In the genomic region with DNA sequence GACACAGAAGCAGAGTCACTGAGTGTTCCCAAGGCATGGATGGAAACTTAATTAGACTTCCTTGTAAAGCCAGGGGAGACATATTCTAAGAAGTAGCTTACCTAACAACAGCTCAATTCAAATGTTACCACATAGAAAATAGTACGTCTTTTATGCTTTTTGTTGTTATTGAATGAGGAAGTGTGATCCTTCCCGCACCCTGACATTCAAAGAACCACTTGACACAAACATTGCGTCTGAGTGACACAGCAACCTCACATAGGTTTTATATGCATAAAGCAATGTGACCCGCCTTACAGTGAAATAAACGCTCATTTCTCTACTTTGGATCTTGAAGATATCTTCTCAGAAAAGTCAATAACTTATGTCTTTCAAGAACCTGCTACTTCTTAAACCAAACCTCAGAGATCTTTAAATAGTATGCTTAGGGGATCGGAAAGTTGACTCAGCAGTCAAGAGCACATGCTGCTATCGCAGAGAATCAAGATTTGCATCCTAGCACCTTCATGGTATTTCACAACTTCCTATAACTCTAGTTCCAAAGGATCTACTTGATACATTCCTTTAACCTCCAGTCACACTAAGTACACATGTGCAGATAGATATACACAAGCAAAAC, we compare ENCODE assay signal across 23 mouse cellular contexts. TPM values are rescaled to one million over a fixed set of nuclear protein-coding genes. Genes with fewer than 3 reads are reported as not detected.
A peak's percentile ranks its signal among the peaks of the same experiment; 100 is the strongest.
DNase-seq lines count a peak whose midpoint lies in the region; ATAC-seq lines count a peak whose summit lies in the region.
"Had no signal": no experiment of that assay in that cellular context is flagged by ENCODE, and none has a peak within 500 bp of the region (broad histone marks: within the 10 kb centered on the region; RNA-seq: fewer than 3 reads in every experiment).

No protein-coding gene starts in this region.

- peak; percentile 59 for ATAC-seq in lung, embryonic 16.5 days (ENCODE audit: low read depth)
- peak; percentile 52 for ATAC-seq in common myeloid progenitor, adult 5-6 weeks (replicated peaks; ENCODE audit: low read depth, poor library complexity, severe bottlenecking)
- ATAC-seq in megakaryocyte, adult 5-6 weeks (ENCODE audit: poor library complexity, severe bottlenecking) = peak; percentile 81
- ATAC-seq: activated CD4-positive, CD25-positive, alpha-beta regulatory T cell, adult 4 months; liver, embryonic 12.5 days had no signal

- H3K36me3 ChIP-seq in lung, embryonic 16.5 days (ENCODE audit: control insufficient read depth, insufficient read depth, low read length) = no peaks in the 10 kb centered on the region
- H3K36me3 ChIP-seq: forebrain, embryonic 12.5 days; hindbrain, embryonic 12.5 days; kidney, embryonic 15.5 days; limb, embryonic 13.5 days; liver, embryonic 12.5 days had no signal

- no peaks in the 10 kb centered on the region for H3K27me3 ChIP-seq in lung, embryonic 16.5 days (ENCODE audit: control insufficient read depth, insufficient read depth, low read depth, low read length)
- H3K27me3 ChIP-seq: forebrain, embryonic 12.5 days; hindbrain, embryonic 12.5 days; kidney, embryonic 15.5 days; limb, embryonic 13.5 days; liver, embryonic 12.5 days had no signal

- H3K4me2 ChIP-seq in lung, embryonic 16.5 days (ENCODE audit: low read depth, low read length) = no peak overlapping the region
- H3K4me2 ChIP-seq: forebrain, embryonic 12.5 days; heart, embryonic 11.5 days; hindbrain, embryonic 12.5 days; kidney, embryonic 15.5 days; limb, embryonic 13.5 days; liver, embryonic 12.5 days; midbrain, embryonic 11.5 days had no signal

- peaks cover 9% of the 10 kb centered on the region for H3K4me1 ChIP-seq in lung, embryonic 16.5 days (replicated peaks; ENCODE audit: control insufficient read depth, insufficient read depth, low read length)
- H3K4me1 ChIP-seq: forebrain, embryonic 12.5 days; hindbrain, embryonic 12.5 days; kidney, embryonic 15.5 days; limb, embryonic 13.5 days; liver, embryonic 12.5 days had no signal

- WGBS in lung, embryonic 16.5 days = 48% methylated on average over 7 of the region's 7 CpGs

- H3K27ac ChIP-seq in lung, embryonic 16.5 days (ENCODE audit: low read length) = no peak overlapping the region
- H3K27ac ChIP-seq: forebrain, embryonic 12.5 days; hindbrain, embryonic 12.5 days; kidney, embryonic 15.5 days; limb, embryonic 13.5 days; liver, embryonic 12.5 days had no signal

- no peak overlapping the region for H3K9ac ChIP-seq in lung, embryonic 16.5 days (ENCODE audit: low read length)
- H3K9ac ChIP-seq: forebrain, embryonic 12.5 days; hindbrain, embryonic 12.5 days; kidney, embryonic 15.5 days; limb, embryonic 13.5 days; liver, embryonic 12.5 days had no signal

- no peak for DNase-seq in lung, postnatal 4 days
- no peak for DNase-seq in kidney, postnatal 25 days
- DNase-seq in spleen, postnatal 4 days (ENCODE audit: low spot score in 2 of 2) = no peak
- DNase-seq in adrenal gland, postnatal 14 days = no peak
- DNase-seq: adrenal gland, postnatal 10 days; cerebellum, adult 11-12 months; cerebellum, postnatal 10 days; heart, postnatal 14 days; kidney, adult 11 months; kidney, postnatal 4 days; lung, adult 2 months; right cerebral cortex, postnatal 14 days had no signal

- no peaks in the 10 kb centered on the region for H3K9me3 ChIP-seq in lung, embryonic 16.5 days (ENCODE audit: control insufficient read depth, low read length)
- H3K9me3 ChIP-seq: forebrain, embryonic 12.5 days; hindbrain, embryonic 12.5 days; kidney, embryonic 15.5 days; limb, embryonic 13.5 days; liver, embryonic 12.5 days had no signal

- H3K4me3 ChIP-seq in lung, embryonic 16.5 days (ENCODE audit: low read length) = no peak overlapping the region
- H3K4me3 ChIP-seq: forebrain, embryonic 12.5 days; hindbrain, embryonic 12.5 days; kidney, embryonic 15.5 days; limb, embryonic 13.5 days; liver, embryonic 12.5 days had no signal

RNA-seq across cellular contexts. Expression of a gene that starts 46.4 kb away (rescaled TPM):
- 40.7 and 53.8 TPM in 2 replicates for polyA plus RNA-seq in lung, embryonic 16.5 days (2015; fragmentation: Nextera tagmentation; extraction: Ambion mirVana)
- total RNA-seq in common myeloid progenitor, adult 5-6 weeks (2017) = 0.44 and 2.6 TPM in 2 replicates
- 5.0 and 11.1 TPM in 2 replicates for total RNA-seq in megakaryocyte, adult 5-6 weeks (2015)
- 4.3 and 6.0 TPM in 2 replicates for total RNA-seq in megakaryocyte, adult 5-6 weeks (2017)
- 980 and 1,147 TPM in 2 replicates for total RNA-seq in adrenal gland, postnatal 14 days (2021)

Comparison
In these comparisons a context has a peak if more than half of its experiments do, and no peak if none do; other contexts are left out.
1. RNA of a gene that starts 46.4 kb away (total RNA-seq): 980 to 1,147 TPM in adrenal gland, postnatal 14 days; 4.3 to 11.1 TPM in megakaryocyte, adult 5-6 weeks and 0.44 to 2.6 TPM in common myeloid progenitor, adult 5-6 weeks; every median in the first group is over 10 times any median in the second.
2. Peak in every context shown above with its lines, with median percentiles within 50 percentile points of each other: ATAC-seq.